Mouse (Mus musculus) neural tube, embryonic 15.5 days (tissue): ENCODE data around the gene Baz1b. TPM values are rescaled to one million over a fixed set of nuclear protein-coding genes. Genes with fewer than 3 reads are reported as not detected.

ENCODE experiments used
- ATAC-seq: fragments of 200-750 bp; cut with Nextera tagmentation; 2 replicates; pipeline ENCODE4 v1.8.0; 2017; ENCODE audit warnings: mild to moderate bottlenecking, moderate TSS enrichment, moderate library complexity; ENCODE audit not compliant: low FRiP score
- H3K27ac ChIP-seq: fragments of 300-500 bp; sonication (generic); replicated peaks from 2 replicates; pipeline ENCODE4 v1.5.1; 2015; ENCODE audit warnings: mild to moderate bottlenecking, inconsistent platforms
- H3K27me3 ChIP-seq: fragments of 300-500 bp; sonication (generic); replicated peaks from 2 replicates; pipeline ENCODE4 v1.6.1; 2015; ENCODE audit warnings: inconsistent platforms
- H3K36me3 ChIP-seq: fragments of 300-500 bp; sonication (generic); 2 replicates; pipeline ENCODE4 v1.6.1; 2015; ENCODE audit warnings: inconsistent platforms
- H3K4me1 ChIP-seq: fragments of 300-500 bp; sonication (generic); 2 replicates; pipeline ENCODE4 v1.6.1; 2015; ENCODE audit warnings: inconsistent platforms
- H3K4me2 ChIP-seq: fragments of 300-500 bp; sonication (generic); 2 replicates; pipeline ENCODE4 v1.6.1; 2015; ENCODE audit warnings: inconsistent platforms, mild to moderate bottlenecking, moderate library complexity
- H3K4me3 ChIP-seq: fragments of 300-500 bp; sonication (generic); replicated peaks from 2 replicates; pipeline ENCODE4 v1.5.1; 2015; ENCODE audit warnings: mild to moderate bottlenecking, inconsistent platforms
- H3K9ac ChIP-seq: fragments of 300-500 bp; sonication (generic); replicated peaks from 2 replicates; pipeline ENCODE4 v1.6.1; 2015; ENCODE audit warnings: mild to moderate bottlenecking, inconsistent platforms
- H3K9me3 ChIP-seq: fragments of 300-500 bp; sonication (generic); replicated peaks from 2 replicates; pipeline ENCODE4 v1.6.1; 2016; ENCODE audit warnings: inconsistent platforms
- WGBS: fragments of 180-500 bp; shearing (Covaris S2); methylation state at CpG from one replicate; pipeline ENCODE4 v1.1.7; 2015; ENCODE audit warnings: mixed read lengths; 5-methylcytosine and 5-hydroxymethylcytosine counted together
- polyA plus RNA-seq: library from polyadenylated mRNA; unstranded; fragments of >200 nt; fragmentation: Nextera tagmentation; extraction: Ambion mirVana; gene quantifications from 2 replicates; pipeline ENCODE4 v1.2.1, GENCODE M21; 2015

The Baz1b gene
- polyA plus RNA-seq, 1 experiment from 2014 or later = 23.6 TPM

GRCm38 (mm10) chr5:135162821-135163220 is 24.2 kb upstream of the Baz1b start:
- Histone ChIP-seq H3K4me1 (peaks cover 4% of the 10 kb centered on the region), H3K4me3 (no peak overlapping the region), H3K4me2 (no peak overlapping the region), H3K9ac (no peak overlapping the region), H3K9me3 (no peaks in the 10 kb centered on the region), H3K36me3 (peaks cover 50% of the 10 kb centered on the region), H3K27me3 (no peaks in the 10 kb centered on the region), H3K27ac (no peak overlapping the region)
- no peak for ATAC-seq
- WGBS = 88% methylated on average over 6 of the region's 6 CpGs

- Histone ChIP-seq H3K36me3 (peaks cover 14% of the 10 kb centered on the region), H3K9ac (no peak overlapping the region), H3K27me3 (no peaks in the 10 kb centered on the region), H3K4me3 (no peak overlapping the region), H3K9me3 (no peaks in the 10 kb centered on the region), H3K4me1 (peaks cover 25% of the 10 kb centered on the region), H3K4me2 (no peak overlapping the region), H3K27ac (no peak overlapping the region)
- no peak for ATAC-seq
- WGBS = 91% methylated on average over 4 of the region's 4 CpGs
Measured at GRCm38 (mm10) chr5:135166909-135167308, 20.2 kb upstream of the Baz1b start.

GRCm38 (mm10) chr5:135167469-135167868 is 19.6 kb upstream of the Baz1b start:
- no peak for ATAC-seq
- 96% methylated on average over 4 of the region's 4 CpGs for WGBS
- Histone ChIP-seq H3K4me1 (peaks cover 25% of the 10 kb centered on the region), H3K9me3 (no peaks in the 10 kb centered on the region), H3K27me3 (no peaks in the 10 kb centered on the region), H3K4me3 (no peak overlapping the region), H3K9ac (no peak overlapping the region), H3K36me3 (peaks cover 14% of the 10 kb centered on the region), H3K27ac (no peak overlapping the region; the same call in 1 of the 2 replicates), H3K4me2 (peak overlapping the region; percentile 85)

GRCm38 (mm10) chr5:135168063-135169062 is 18.7 kb upstream of the Baz1b start, which contains the start of gene Bcl7b:
TSS of gene Bcl7b (plus strand) at chr5:135168283.
- Histone ChIP-seq H3K27me3 (no peaks in the 10 kb centered on the region), H3K27ac (peak within 1 kb of the TSS; percentile 100)
- WGBS = 2% methylated on average over 94 of the region's 95 CpGs

GRCm38 (mm10) chr5:135169479-135169878 is 17.6 kb upstream of the Baz1b start:
- peak overlapping the region; percentile 100; the same call in 1 of the 2 replicates for H3K27ac ChIP-seq

More at GRCm38 (mm10) chr5:135168063-135169062, 18.7 kb upstream of the Baz1b start, which contains the start of gene Bcl7b:
- Histone ChIP-seq H3K4me2 (peak within 1 kb of the TSS; percentile 85), H3K9ac (peak within 1 kb of the TSS; percentile 82), H3K4me3 (peak within 1 kb of the TSS; percentile 64), H3K4me1 (peaks cover 25% of the 10 kb centered on the region), H3K36me3 (peaks cover 19% of the 10 kb centered on the region), H3K9me3 (no peaks in the 10 kb centered on the region)
- peak; percentile 99 for ATAC-seq

GRCm38 (mm10) chr5:135171688-135172220 is 15.3 kb upstream of the Baz1b start:
- peaks cover 43% of the 10 kb centered on the region for H3K36me3 ChIP-seq
- H3K4me1 ChIP-seq = peaks cover 25% of the 10 kb centered on the region
- no peak overlapping the region for H3K27ac ChIP-seq
- no peak for ATAC-seq
- H3K4me3 ChIP-seq = no peak overlapping the region
- H3K4me2 ChIP-seq = no peak overlapping the region
- no peaks in the 10 kb centered on the region for H3K9me3 ChIP-seq
- 95% methylated on average over 6 of the region's 6 CpGs for WGBS
- H3K27me3 ChIP-seq = no peaks in the 10 kb centered on the region
- H3K9ac ChIP-seq = no peak overlapping the region

More at GRCm38 (mm10) chr5:135169479-135169878, 17.6 kb upstream of the Baz1b start:
- peak overlapping the region; percentile 85 for H3K4me2 ChIP-seq
- H3K4me1 ChIP-seq = peaks cover 25% of the 10 kb centered on the region
- peak overlapping the region; percentile 82 for H3K9ac ChIP-seq
- no peaks in the 10 kb centered on the region for H3K9me3 ChIP-seq
- H3K4me3 ChIP-seq = peak overlapping the region; percentile 64
- no peak for ATAC-seq
- WGBS = 84% methylated on average over 5 of the region's 5 CpGs
- peaks cover 26% of the 10 kb centered on the region for H3K36me3 ChIP-seq
- no peaks in the 10 kb centered on the region for H3K27me3 ChIP-seq

GRCm38 (mm10) chr5:135172986-135173385 is 14.1 kb upstream of the Baz1b start:
- Histone ChIP-seq H3K4me3 (no peak overlapping the region), H3K36me3 (peaks cover 54% of the 10 kb centered on the region), H3K27me3 (no peaks in the 10 kb centered on the region), H3K27ac (no peak overlapping the region), H3K9ac (no peak overlapping the region), H3K4me2 (no peak overlapping the region), H3K9me3 (no peaks in the 10 kb centered on the region), H3K4me1 (peaks cover 20% of the 10 kb centered on the region)
- WGBS = 93% methylated on average over 5 of the region's 5 CpGs
- no peak for ATAC-seq

- no peaks in the 10 kb centered on the region for H3K9me3 ChIP-seq
- no peak for ATAC-seq
- peaks cover 8% of the 10 kb centered on the region for H3K4me1 ChIP-seq
- H3K4me2 ChIP-seq = no peak overlapping the region
- peaks cover 73% of the 10 kb centered on the region for H3K36me3 ChIP-seq
- H3K27ac ChIP-seq = no peak overlapping the region
- no peak overlapping the region for H3K9ac ChIP-seq
- no peak overlapping the region for H3K4me3 ChIP-seq
- H3K27me3 ChIP-seq = no peaks in the 10 kb centered on the region
Measured at GRCm38 (mm10) chr5:135175086-135175485, 12.0 kb upstream of the Baz1b start.

- ATAC-seq = no peak
- 92% methylated on average over 3 of the region's 3 CpGs for WGBS
- peaks cover 82% of the 10 kb centered on the region for H3K36me3 ChIP-seq
Measured at GRCm38 (mm10) chr5:135178523-135178922, 8.5 kb upstream of the Baz1b start.

GRCm38 (mm10) chr5:135178996-135179395 is 8.1 kb upstream of the Baz1b start:
- H3K36me3 ChIP-seq = peaks cover 79% of the 10 kb centered on the region
- no peaks in the 10 kb centered on the region for H3K27me3 ChIP-seq
- WGBS = 79% methylated on average over 4 of the region's 4 CpGs
- no peak overlapping the region for H3K27ac ChIP-seq
- H3K9ac ChIP-seq = no peak overlapping the region
- H3K4me3 ChIP-seq = no peak overlapping the region
- no peaks in the 10 kb centered on the region for H3K9me3 ChIP-seq
- no peak overlapping the region for H3K4me2 ChIP-seq
- no peak for ATAC-seq
- no peaks in the 10 kb centered on the region for H3K4me1 ChIP-seq

More at GRCm38 (mm10) chr5:135178523-135178922, 8.5 kb upstream of the Baz1b start:
- no peak overlapping the region for H3K27ac ChIP-seq
- H3K27me3 ChIP-seq = no peaks in the 10 kb centered on the region
- no peak overlapping the region for H3K4me2 ChIP-seq
- H3K9ac ChIP-seq = no peak overlapping the region
- no peaks in the 10 kb centered on the region for H3K9me3 ChIP-seq
- H3K4me1 ChIP-seq = no peaks in the 10 kb centered on the region
- H3K4me3 ChIP-seq = no peak overlapping the region

- H3K4me2 ChIP-seq = no peak overlapping the region
- no peak overlapping the region for H3K4me3 ChIP-seq
- no peak for ATAC-seq
- 96% methylated on average over 7 of the region's 7 CpGs for WGBS
- H3K36me3 ChIP-seq = peaks cover 74% of the 10 kb centered on the region
- no peaks in the 10 kb centered on the region for H3K27me3 ChIP-seq
- H3K9ac ChIP-seq = no peak overlapping the region
- no peak overlapping the region for H3K27ac ChIP-seq
- no peaks in the 10 kb centered on the region for H3K9me3 ChIP-seq
- H3K4me1 ChIP-seq = no peaks in the 10 kb centered on the region
Measured at GRCm38 (mm10) chr5:135179616-135180015, 7.4 kb upstream of the Baz1b start.
